Mouse (Mus musculus) MEL-GATA-1-ER (cell line): ENCODE results near the gene Mtrr.

Source experiments
- DNase-seq: peaks from one replicate; pipeline ENCODE4 v3.0.0-alpha.2; 2012; ENCODE audit warnings: low read depth; ENCODE audit errors: extremely low read depth

The Mtrr gene

DNA sequence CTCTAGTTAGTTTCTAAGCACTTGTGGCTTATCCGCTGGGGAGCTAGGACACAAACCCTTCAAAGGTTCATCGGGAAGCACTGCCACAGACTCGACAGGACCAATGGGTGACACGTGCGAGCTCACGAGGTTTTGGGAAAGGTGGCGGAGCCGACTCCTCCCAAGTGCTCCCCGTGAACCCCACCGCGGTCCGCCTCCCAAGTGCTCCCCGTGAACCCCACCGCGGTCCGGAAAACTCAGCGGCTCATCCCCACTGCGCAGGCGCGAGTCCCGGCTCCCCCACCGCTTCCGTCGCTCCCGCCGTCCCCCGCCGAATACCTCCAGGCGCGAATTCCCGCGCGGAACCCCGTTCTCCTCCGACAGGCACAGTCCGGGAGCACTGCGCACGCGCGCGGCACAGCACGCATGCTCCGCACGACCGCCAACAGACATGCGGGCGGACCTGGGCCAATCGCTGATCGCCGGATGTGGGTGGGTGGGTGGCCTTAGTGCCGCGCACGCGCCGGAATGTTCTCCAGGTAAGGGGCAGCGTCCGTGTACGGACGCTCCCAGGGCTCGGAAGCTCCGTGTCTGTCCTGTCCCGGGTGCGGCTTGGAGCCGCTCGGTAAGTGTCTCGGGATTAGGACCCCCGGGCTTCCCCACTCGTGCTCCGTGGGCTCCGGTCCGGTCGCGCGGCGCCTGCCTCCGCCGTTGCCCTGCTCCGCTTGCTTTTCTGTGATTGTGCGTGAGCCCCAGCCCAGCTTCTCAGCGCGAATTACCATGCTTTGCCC is at the start of gene Mtrr, which contains the start of gene Fastkd3:
Gene Mtrr, minus strand, starts transcription at position 403 of the 770 bp plus-strand sequence.
Gene Fastkd3, plus strand, starts transcription at position 488 of the 770 bp plus-strand sequence.
- DNase-seq, result peak; percentile 78

DNA sequence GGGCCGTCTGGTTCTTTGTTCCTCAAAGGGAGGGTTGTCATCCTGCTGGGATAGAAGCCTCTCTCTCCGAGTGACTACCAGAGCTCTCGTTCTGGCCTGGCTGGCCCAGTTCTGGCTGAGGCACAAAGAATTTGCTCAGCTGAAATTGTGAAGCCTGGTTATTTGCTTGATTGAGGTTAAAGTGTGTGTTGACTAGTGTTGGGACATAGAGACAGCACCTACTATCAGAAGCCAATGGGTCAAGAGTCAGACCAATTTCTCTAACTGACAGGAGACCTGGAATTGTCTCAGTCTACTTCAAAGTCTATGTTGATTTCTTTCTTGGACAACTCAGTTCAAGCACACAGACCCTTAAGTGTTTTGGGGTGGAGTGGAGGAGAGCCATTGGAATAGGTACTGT is 45.1 kb upstream of the Mtrr start:
- no peak for DNase-seq

DNA sequence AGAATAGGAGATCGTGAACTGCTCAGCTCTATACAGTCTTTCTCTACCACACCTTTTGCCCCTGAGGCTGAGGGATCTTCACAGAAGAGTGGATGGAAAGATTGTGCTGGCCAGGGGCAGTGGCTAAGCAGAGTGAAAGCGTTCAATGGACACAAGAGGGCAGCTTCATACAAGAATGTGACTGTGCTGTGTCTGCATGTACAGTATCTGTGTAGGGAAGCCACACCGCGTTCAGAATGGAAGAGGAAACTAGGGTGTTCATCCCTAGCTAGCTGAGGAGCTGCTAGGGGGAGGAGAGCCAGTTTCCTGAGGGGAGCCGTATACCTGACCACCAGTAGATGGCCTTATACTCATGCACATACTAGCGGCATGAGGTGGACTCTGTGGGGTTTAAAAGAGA is 40.8 kb upstream of the Mtrr start:
- DNase-seq, result no peak

DNA sequence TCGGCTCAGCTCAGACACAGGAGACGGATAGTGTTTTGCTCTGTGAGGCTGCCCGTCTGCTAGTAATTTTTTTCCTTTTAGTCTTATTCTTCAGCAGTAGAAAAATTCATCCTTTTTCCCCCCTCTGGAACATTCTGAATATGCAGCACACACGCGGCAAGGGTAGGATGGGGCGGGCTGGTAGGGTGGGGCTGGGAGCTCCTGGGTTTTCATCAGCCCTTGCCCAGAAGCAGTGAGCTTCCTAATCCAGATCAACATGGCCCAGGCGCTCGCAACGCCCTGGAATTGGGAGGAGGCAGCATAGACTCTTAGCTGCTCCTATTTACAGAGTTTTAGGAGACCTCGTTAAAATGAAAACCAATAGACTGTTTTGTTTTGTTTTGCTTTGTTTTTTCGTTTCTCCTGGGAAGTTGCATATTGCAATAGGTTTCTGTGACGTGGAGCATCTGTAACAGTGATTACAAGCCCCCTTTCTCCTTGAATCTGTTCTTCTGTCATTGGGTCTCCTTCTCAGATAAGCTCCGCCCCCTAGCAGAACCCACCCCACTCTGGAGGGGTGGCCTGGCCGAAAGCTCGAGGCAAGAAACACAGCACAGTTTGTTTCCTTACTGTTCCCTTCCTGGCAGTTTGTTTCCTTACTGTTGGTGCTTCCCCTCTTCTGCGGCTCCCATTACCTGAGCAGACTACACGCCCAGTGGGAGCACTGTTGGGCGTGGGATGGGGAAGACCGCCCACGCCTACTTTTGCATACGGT is 25.9 kb upstream of the Mtrr start:
- no peak for DNase-seq

DNA sequence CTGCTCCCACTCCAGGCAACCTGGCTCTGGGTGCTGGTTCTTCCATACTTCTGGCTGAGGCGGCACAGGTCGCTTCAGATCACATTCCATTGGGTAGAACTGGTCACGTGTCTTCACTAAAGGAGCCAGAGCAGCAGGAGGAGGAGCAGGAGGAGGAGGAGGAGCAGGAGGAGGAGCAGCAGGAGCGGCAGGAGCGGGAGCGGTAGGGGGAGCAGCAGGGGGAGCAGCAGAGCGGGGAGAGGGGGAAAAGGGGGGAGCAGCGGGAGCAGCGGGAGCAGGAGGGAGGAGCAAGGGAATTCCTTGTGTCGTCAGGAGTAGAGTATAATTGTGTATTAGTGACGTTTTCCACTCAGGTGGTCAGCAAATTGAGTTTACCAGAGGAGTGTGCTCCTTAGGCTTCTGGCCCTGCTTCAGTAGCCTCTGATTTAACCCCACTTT is 23.8 kb upstream of the Mtrr start:
- no peak for DNase-seq

DNA sequence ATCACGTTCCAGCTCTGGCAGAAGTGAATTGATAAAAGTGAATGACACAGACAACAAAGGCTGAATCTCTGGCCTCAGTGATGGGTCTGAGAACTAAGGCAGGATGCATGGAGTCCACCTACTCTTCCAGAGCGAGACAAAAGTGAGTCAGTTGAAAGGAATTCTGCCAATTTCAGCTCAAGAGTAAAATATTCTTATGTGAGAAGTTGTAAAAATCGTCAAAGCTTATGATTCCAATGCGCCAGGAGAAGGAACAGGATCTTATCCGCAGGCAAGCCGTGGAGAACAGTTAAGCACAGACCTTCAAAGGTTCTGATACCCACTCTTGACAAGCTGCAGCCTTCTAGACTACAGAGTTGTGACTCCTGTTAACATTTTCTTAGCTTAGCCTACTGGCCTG is 21.1 kb upstream of the Mtrr start:
- DNase-seq, result no peak

DNA sequence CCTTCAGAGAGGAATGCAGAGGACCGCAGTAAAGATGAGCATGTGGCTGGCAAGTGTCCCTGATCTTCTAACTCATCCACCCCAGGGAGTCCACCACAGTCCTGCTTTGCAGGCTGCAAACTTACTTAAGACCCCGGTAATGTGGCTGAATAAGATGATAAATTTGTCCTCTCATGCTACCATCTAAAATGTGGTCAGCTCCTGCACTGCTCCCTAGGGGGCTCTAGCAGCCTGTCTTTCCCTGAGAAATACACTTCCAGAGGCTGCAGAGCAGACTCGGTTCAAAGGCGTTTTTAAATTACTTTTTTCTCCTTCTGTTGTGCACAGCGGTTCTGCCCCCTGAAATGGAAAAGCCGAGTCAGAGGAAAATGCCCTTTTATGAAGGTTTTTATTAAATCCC is 19.2 kb upstream of the Mtrr start:
- DNase-seq, result no peak

DNA sequence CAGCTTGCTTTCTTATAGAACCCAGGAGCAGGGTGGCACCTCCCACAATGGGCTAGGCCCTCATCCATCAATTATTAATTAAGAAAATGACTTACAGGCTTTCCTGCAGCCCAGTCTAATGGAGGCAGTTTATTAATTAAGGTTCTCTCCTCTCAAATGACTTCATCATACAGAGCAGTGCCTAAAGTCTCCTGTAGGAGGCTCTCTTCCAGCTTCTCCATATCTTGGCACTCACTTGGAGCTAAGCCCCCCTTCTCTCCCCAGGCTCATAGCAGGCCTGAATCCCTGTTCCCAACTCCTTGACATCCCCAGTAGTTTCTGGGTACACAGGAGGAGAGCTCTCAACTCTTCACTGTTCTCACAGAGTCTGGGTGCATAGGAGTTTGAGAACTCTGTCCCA is 17.0 kb upstream of the Mtrr start:
- no peak for DNase-seq

DNA sequence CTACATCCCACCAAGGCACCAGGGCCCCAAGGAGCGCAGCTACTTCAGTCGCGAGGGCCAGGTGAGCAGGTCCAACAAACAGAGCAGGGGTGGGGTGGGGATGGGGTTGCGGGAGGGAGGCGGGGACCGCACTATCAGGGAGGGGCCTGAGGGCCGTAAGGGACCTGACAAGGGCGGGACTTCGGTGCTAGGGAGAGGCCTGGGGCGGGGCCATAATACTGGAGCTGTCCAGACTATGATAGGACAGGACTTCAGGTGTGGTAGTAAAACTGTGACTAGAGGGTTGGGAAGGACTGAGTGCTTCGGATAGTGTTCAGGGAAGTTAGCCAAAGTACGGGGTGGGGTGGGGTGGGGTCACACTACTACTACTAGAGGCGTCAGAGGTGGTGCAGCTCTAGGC is 15.7 kb upstream of the Mtrr start:
- DNase-seq, result no peak

DNA sequence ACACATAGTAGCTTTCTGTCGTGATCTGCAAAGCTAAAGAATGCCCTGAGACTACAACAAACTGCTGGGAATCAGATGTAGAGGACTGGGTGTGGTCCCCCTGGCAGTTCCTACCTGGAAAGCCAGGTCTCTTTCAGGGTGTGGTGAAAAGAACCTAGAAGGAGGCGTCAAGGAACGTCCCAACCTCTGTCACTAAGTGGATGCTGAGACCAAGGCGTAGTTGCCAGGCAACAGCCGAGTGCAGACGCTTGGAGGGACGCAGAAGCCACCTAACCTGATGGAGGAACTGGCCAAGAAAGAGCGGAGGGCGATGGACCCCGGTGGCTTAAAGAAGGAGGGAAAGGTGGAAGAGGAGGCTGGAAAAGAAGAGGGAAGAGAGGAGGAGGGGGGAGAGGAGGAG is 15.2 kb upstream of the Mtrr start, which contains the start of gene 1700001L19Rik:
Gene 1700001L19Rik, plus strand, starts transcription at position 223 of the 400 bp plus-strand sequence.
- no peak for DNase-seq

DNA sequence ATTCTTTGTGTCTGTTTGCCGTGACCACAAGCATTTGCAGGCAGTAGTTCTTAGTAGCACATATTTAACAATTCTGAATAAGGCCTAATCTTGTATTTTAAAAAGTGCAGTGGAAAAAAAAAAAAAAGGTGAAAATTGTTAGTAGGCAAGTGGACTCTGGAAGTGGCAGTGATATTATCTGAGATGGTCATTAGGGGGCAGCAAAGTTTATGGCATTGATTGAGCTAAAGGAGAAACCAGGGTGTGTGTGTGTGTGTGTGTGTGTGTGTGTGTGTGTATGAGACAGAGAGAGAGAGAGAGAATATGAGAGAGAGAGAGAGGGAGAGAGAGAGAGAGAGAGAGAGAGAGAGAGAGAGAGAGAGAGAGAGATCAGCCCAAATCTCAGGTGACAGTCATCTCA is 11.8 kb upstream of the Mtrr start:
- DNase-seq, result no peak

DNA sequence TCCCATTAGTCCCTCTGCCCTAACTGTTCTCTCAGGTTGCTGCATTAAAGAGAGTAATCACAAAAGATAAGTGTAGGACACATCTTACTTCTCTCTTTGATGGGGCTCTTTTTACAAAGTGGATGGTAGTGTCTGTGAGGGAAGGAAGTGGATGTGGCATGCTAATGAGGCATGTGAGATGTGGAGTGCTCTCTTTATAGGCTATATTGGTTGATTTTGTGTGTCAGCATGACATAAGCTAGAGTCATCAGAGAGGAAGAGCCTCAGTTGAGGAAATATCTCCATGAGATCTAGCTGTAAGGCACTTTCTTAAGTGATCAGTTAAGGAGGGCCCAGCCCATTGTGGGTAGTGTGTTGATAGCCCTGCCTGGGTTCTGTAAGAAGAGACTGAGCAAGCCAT is 6.4 kb upstream of the Mtrr start:
- DNase-seq, result no peak

DNA sequence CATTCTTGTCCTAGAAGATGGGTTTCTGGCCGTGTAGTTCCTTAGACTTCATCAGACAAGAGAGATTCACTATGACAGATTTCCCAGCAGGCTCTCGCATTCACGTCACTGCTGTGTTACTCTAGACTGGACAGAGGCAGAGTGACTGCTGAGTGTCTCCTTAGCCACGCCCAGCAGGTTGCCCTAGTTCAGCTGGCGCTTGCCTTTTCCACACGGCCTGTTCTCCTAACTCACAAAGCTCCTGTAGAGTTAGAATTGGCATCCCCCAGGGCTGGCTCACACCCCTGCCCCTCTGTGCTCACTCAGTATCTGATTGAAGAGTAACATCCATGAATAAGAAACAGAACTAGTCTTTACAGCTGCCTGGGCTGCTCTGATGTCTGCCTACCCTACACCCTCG is 3.5 kb upstream of the Mtrr start:
- no peak for DNase-seq

DNA sequence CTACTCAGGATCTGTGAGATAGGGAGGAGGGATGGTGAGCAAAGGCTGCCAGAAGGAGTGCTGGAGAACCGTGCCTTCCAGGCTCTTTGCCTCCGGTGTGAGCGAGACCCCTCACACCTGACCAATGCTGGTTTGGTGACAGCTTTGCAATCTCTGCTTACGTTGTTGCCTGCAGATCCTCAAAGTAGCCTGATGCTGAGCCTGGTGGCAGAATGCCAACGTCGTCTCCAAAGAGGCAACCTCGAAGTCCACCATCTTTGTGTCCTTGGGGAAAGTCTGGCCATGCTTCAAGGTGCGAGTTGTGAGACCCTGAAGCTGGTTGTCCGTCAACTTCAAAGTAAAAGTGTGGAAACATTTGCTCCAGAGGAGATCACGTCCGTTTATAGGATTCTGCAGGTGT is 2.0 kb upstream of the Mtrr start:
- DNase-seq, result no peak

DNA sequence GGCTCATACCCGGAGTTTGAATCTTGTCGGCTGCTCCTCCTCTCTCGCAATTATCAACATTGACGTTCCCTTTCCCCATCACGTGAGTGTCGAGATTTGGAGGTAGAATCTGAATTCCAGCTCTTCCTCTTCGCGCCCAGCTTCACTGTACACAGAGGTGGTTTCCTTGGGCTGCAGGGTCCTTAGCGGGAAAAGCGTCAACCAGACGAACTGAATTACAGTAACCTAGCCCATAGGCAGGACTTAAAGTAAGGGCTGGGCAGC is 500 bp upstream of the Mtrr start:
- DNase-seq, result peak; percentile 8

DNA sequence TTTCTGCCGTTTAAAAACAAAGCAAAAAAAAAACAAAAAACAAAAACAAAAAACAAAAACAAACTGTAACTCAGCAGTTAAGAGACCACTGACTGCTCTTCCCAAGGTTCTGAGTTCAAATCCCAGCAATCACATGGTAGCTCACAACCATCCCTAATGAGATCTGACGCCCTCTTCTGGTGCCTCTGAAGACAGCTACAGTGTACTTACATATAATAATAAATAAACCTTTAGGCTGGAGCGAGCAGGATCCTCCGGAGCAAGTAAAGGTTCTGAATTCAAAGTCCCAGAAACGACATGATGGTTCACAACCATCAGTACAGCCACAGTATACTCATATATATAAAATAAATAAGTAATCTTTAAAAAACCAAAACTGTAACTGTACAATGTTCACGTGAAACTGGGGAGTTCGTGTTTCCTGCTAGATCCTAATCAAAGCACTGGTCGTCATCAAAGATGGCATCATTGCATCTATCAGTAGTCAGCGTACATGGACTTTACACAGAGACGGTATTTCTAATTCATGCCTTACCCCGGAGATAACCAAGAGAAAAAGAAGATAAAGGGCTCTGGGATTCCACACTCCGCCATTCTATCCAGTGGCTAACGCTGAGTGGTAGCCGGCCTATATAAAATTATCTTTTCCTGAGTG is 736 bp downstream of the Mtrr start:
- peak; percentile 16 for DNase-seq

DNA sequence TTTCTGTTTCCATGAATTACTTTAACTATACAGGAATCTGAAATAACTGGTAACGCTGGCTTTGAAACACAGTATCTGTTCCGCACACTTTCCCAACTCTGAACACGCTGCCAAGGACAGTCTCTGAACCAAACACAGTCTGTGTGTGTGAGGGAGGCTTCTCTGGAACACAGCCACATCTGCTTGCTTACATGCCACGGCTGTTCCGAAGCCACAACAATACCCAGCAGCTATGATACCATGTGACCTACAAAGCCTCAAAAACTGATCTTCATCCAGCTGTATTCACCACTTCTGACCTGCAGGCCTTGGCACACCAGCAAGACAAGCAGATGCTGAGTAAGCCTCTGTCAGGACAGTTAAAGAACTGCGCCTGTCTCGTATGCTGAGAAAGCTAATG is 4.0 kb downstream of the Mtrr start:
- DNase-seq, result no peak

DNA sequence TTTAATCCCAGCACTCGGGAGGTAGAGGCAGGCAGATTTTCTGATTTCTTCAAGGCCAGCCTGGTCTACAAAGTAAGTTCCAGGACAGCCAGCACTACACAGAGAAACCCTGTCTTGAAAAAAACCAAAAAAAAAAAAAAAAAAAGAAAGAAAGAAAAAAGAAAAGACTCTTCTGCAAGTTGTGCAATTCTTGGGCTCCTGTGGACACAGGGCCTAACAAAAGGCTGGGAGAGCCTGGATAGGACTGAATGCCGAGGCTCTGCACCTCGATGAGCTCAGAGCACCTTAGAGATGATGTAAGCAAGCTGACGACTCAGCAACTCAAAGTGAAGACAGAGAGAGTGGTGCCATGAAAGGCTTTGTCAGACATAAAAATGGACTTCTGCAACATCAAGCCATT is 7.6 kb downstream of the Mtrr start:
- DNase-seq, result no peak

DNA sequence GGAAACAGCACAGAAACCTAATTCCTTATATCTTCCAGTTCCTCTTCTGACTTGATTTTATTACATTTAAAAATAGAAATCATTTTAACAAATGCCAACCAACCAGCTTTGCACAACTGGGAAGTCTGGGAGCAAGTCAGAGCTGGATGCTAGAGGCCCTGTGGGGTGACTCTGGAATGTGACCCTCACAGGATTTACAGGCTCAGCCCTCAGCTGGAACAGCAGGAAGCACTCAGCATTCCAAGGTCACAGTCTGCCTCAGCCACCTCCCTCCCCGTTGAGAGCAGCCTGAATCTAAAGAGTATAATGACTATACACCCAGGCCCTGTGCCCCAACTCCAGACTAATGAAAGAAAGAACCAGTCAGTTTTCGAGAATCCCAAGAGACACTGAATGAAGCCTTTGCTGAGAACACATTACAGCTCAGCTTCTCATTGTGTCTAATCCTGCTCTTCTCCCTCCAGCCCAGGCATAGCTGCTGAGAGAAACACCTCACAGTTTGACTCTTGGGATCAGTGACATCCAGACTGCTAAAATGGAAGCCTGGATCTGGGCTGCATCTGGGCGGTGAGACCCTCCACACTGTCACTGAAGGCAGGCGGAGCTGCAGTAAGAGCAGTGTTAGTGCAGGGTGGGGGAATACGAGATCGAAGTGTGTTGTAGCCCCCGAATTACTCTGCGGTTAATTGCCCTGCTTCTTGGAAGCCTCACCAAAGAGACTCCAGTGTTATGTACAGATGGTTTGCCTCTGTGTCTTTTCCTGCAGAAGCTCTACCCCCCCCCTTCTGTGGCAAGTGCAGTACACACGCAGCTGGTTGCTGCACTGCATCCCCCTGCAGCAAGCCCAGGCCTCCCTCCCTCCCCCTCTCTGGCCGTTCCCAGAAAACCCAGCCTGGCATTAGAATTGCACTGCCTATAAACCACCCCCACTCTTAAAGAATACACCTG is 8.7 kb downstream of the Mtrr start:
- no peak for DNase-seq

DNA sequence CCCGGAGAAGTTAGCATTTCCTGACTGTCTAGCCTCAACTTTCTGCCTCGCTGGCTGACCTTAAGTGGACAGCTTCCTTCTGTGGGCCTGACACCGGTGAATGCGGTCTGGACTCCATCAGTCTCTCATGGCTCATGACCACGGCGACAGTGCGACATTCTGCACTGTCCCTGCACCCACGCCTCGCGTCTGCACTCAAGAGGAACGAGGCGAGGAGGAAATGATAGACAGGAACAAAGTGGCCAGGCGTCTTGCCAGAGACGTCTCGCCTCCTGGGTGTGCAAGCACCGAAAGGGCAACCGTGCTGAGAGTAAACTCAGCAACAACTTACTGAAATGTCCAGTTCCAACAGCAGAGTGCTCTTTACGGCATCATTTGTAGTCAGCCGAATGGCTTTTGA is 9.7 kb downstream of the Mtrr start:
- no peak for DNase-seq

DNA sequence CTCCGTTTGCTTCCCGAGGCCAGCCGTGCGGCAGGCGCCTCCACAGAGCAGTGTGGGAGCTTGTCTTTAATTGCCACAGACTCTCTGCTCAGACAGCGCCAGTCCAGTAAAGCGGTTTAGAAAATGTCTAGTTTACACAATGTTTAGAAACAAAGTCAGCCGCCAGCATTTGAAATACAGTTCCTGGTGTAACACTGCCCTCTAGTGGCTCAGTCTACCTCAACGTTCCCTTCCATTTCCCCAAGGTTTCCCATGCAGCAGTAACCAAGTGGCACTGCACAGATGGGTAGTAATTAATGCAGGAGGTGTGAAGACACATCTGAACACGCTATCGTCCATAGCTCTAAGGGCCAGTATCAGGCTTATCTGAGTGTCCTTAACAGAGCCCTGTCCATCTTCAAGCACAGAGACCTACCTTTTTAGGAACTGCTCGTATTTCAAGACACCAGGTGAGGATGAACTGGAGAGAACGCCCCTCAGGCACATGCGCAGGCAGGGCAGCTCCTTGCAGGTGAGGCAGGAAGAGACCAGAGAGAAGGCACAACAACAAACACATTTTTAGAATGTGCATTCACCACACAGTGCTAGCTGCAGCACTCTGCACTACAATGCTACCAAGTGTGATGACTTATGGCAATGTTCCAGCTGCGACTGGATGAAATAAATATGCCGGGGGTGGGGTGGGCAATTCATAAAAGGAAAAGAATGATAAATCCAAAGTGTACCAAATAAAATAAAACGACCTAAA is 12.2 kb downstream of the Mtrr start:
- peak; percentile 25 for DNase-seq
